Mouse (Mus musculus) hindbrain, postnatal 0 days (tissue): ENCODE data around the gene AL731706.2. TPM values are rescaled to one million over a fixed set of nuclear protein-coding genes. Genes with fewer than 3 reads are reported as not detected.

Source experiments
- ATAC-seq: fragments of 200-750 bp; cut with Nextera tagmentation; 2 replicates; pipeline ENCODE4 v1.8.0; 2017; ENCODE audit warnings: mild to moderate bottlenecking, moderate TSS enrichment, moderate library complexity
- DNase-seq: peaks from one replicate; pipeline ENCODE4 v3.0.0-alpha.2; 2015; ENCODE audit warnings: low spot score
- H3K27ac ChIP-seq: fragments of 300-500 bp; sonication (generic); 2 replicates; pipeline ENCODE4 v1.5.1; 2014; ENCODE audit warnings: mild to moderate bottlenecking
- H3K27me3 ChIP-seq: fragments of 300-500 bp; sonication (generic); 2 replicates; pipeline ENCODE4 v1.6.1; 2014; ENCODE audit warnings: low read length, mixed read lengths; ENCODE audit not compliant: insufficient read depth
- H3K36me3 ChIP-seq: fragments of 300-500 bp; sonication (generic); 2 replicates; pipeline ENCODE4 v1.6.1; 2014; ENCODE audit warnings: low read length, mixed read lengths; ENCODE audit not compliant: insufficient read depth
- H3K4me1 ChIP-seq: fragments of 300-500 bp; sonication (generic); 2 replicates; pipeline ENCODE4 v1.6.1; 2014; ENCODE audit warnings: antibody characterized with exemption, low read length, mixed read lengths; ENCODE audit not compliant: insufficient read depth
- H3K4me2 ChIP-seq: fragments of 300-500 bp; sonication (generic); 2 replicates; pipeline ENCODE4 v1.6.1; 2014; ENCODE audit warnings: low read depth, mild to moderate bottlenecking, low read length, moderate library complexity, mixed read lengths
- H3K4me3 ChIP-seq: fragments of 300-500 bp; sonication (generic); 2 replicates; pipeline ENCODE4 v1.5.1; 2014; ENCODE audit warnings: low read length
- H3K9ac ChIP-seq: fragments of 300-500 bp; sonication (generic); replicated peaks from 2 replicates; pipeline ENCODE4 v1.6.1; 2014; ENCODE audit warnings: mild to moderate bottlenecking, low read length, moderate library complexity, mixed read lengths
- H3K9me3 ChIP-seq: fragments of 300-500 bp; sonication (generic); 2 replicates; pipeline ENCODE4 v1.6.1; 2016; ENCODE audit warnings: low read length, mixed read lengths
- CTCF ChIP-seq: IDR thresholded peaks from 2 replicates; pipeline ENCODE4 v1.5.1; 2016; ENCODE audit warnings: antibody characterized with exemption, control low read depth, low read depth
- WGBS: fragments of 180-500 bp; shearing (Covaris S2); extraction: QIAGEN DNeasy Blood & Tissue Kit; methylation state at CpG from one replicate; pipeline ENCODE4 v1.1.7; 2014; 5-methylcytosine and 5-hydroxymethylcytosine counted together
- polyA plus RNA-seq: library from polyadenylated mRNA; unstranded; fragments of >200 nt; fragmentation: Nextera tagmentation; extraction: Ambion mirVana; gene quantifications from 2 replicates; pipeline ENCODE4 v1.2.1, GENCODE M21; 2015
- total RNA-seq: library from RNA; depleted of rRNA; stranded (reverse); fragments of >200 nt; gene quantifications from 2 replicates; pipeline ENCODE4 v1.2.3, GENCODE M21; 2014; rRNA removed

Gene AL731706.2
- total and polyA plus RNA-seq, 2 experiments from 2014 or later = 21.4 TPM; not detected in 1

DNA sequence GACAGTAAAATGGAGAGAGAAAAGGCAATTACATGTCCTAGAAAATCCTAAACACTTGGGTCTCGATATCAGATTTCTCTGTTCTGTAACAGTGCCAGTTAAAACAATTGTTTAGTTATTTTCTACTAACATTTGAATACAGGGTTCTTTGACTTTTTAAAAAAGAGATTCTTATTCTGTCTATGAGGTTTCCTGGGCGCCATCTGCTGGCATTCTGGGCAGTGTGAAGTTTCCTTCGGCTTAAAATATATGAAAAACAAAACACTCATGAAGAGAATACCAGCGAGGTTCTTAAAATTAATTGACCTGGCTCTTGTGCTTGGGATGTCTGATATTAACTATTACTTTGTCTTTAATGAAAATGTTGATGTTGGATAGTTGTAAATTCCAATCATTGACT, 1.4 kb upstream of the AL731706.2 start:
- Histone ChIP-seq H3K27me3 (no peaks in the 10 kb centered on the region), H3K9me3 (no peaks in the 10 kb centered on the region), H3K4me1 (no peaks in the 10 kb centered on the region), H3K4me2 (no peak overlapping the region), H3K36me3 (peaks cover 19% of the 10 kb centered on the region; the same call in 1 of the 2 replicates), H3K27ac (no peak overlapping the region), H3K9ac (no peak overlapping the region), H3K4me3 (no peak overlapping the region)
- WGBS = 53% methylated on average over 4 of the region's 4 CpGs
- peak; percentile 64 for TF ChIP-seq CTCF
- ATAC-seq = no peak
- peak; percentile 77 for DNase-seq

DNA sequence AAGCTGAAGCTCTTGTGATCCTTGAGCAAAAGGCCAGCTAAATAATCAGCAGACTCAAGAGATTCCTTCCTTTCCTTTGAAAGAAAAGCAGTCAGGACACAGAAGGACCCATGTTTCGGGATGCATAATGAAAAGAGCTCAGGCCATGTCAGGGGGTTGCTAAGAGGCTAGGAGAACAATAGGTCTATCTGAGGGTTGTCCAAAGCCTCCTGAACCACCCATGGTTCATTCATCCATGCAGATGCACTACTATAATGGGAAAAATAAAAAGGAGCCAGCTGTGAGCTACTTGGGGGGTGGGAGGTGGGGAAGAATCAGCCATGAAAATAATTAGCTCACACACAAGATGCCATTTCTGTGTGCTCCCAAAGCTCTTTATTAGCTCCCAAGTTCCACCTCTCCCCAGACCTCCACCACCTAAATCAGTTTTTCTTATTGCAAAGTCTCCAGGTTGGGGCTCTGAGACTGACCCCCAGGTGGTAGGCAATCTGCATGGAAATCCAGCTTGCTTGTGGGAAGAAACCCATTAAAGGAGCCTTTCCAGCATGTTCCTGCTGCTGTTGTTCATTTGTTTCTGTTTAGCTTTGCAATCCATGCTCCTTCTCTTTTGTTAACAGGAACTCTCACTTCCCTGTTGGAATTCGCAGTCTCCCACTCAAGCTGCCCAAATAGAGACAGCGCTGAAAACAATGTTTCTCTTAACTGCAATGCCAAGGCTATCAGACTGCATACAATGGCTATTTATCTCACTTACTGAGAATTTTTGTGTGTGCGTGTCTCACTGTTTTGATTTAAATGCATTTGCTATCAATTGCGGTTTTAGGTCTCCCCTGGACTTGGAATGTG, 30.7 kb downstream of the AL731706.2 start:
- no peaks in the 10 kb centered on the region for H3K9me3 ChIP-seq
- TF ChIP-seq CTCF = no peak
- peaks cover 12% of the 10 kb centered on the region for H3K4me1 ChIP-seq
- no peak overlapping the region for H3K4me2 ChIP-seq
- 22% methylated on average over 5 of the region's 5 CpGs for WGBS
- no peak overlapping the region for H3K4me3 ChIP-seq
- no peak for ATAC-seq
- H3K27me3 ChIP-seq = no peaks in the 10 kb centered on the region
- H3K27ac ChIP-seq = peak overlapping the region; percentile 49; the same call in 1 of the 2 replicates
- H3K9ac ChIP-seq = no peak overlapping the region
- no peaks in the 10 kb centered on the region for H3K36me3 ChIP-seq
- no peak for DNase-seq

DNA sequence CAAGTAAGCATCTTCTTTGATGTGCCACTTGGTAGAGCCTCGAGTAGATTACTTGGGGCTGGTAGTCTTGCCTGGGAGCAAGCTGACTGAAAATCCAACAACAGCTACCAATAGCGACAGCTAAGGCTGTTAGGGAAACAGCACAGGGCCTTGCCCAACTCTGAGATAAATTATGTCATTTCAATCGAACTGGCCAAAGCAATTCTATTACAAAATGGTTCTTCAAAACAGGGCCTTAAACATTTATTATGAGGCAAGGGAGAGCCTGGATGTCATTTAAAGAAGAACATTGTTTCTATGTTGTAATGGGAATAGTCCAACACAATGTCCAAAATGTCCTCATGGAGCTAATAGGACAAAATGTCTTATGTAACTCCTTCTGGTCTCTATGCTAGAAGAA, 35.1 kb downstream of the AL731706.2 start:
- Histone ChIP-seq H3K4me1 (peaks cover 12% of the 10 kb centered on the region), H3K36me3 (no peaks in the 10 kb centered on the region), H3K27me3 (no peaks in the 10 kb centered on the region), H3K9me3 (no peaks in the 10 kb centered on the region), H3K9ac (no peak overlapping the region), H3K4me3 (no peak overlapping the region), H3K27ac (no peak overlapping the region), H3K4me2 (no peak overlapping the region)
- WGBS = 75% methylated on average over 3 of the region's 3 CpGs
- TF ChIP-seq CTCF = no peak
- DNase-seq (no peak), ATAC-seq (no peak)

DNA sequence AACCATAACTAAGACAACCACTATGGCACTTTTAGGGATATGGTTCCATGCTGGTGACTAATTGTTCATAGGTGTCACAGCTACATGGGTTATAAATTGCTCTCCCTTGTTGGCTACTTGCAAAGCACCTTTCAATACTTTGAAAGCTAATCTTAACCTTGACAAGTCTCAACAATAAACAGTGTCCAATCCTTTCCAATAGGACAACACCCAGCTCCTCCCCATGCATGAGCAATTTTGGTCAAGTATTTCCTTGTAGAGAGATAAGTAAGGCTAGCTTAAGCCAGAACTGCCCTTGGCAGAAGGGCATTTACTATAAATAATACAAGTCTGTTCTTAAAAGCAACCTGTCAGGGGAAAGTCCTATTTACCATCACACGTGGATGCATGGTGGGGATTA, 47.5 kb downstream of the AL731706.2 start:
- ATAC-seq (no peak), DNase-seq (no peak)
- Histone ChIP-seq H3K27ac (no peak overlapping the region), H3K4me3 (no peak overlapping the region), H3K36me3 (no peaks in the 10 kb centered on the region), H3K9me3 (no peaks in the 10 kb centered on the region), H3K27me3 (no peaks in the 10 kb centered on the region), H3K4me1 (no peaks in the 10 kb centered on the region), H3K9ac (no peak overlapping the region), H3K4me2 (no peak overlapping the region)
- 50% methylated on average over 1 of the region's 1 CpGs for WGBS
- no peak for TF ChIP-seq CTCF

DNA sequence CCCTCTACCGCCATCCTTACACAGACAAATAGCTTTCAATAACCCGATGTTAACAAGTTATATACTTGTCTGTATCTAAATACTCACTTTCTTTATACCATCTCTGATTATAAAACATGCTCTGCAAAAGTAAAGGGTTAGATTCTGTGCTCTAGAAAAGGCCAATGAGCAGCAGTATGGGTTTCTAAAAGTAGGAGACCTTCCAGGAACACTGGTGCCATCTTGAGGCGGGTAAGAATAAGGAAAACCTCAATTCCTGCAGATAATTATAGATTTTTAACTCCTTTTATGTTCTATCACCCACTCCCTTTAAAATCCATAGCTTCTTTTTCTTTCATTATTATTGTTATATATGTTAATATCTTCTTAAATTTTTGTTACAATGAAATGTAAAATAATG, 49.6 kb downstream of the AL731706.2 start:
- Histone ChIP-seq H3K4me2 (no peak overlapping the region), H3K4me3 (no peak overlapping the region), H3K27ac (no peak overlapping the region), H3K27me3 (no peaks in the 10 kb centered on the region), H3K9me3 (no peaks in the 10 kb centered on the region), H3K36me3 (no peaks in the 10 kb centered on the region), H3K9ac (no peak overlapping the region), H3K4me1 (no peaks in the 10 kb centered on the region)
- WGBS = 70% methylated on average over 3 of the region's 3 CpGs
- ATAC-seq (no peak), DNase-seq (peak; percentile 49)
- TF ChIP-seq CTCF = peak; percentile 50

Other genes starting within 250 kb of the AL731706.2 start
- 227 and 265 TPM in 2 replicates for gene Snap25, start 172.2 kb downstream of the AL731706.2 start, total RNA-seq
- gene Snap25, start 172.2 kb downstream of the AL731706.2 start, polyA plus RNA-seq = 312 and 341 TPM in 2 replicates
- gene Slx4ip, start 5.5 kb upstream of the AL731706.2 start, total RNA-seq = 7.0 and 7.3 TPM in 2 replicates
- gene Slx4ip, start 5.5 kb upstream of the AL731706.2 start, polyA plus RNA-seq = 8.1 TPM in 2 replicates
- gene AL731706.1, start 5.7 kb upstream of the AL731706.2 start, total RNA-seq = 8.3 and 14.2 TPM in 2 replicates
- gene AL731706.1, start 5.7 kb upstream of the AL731706.2 start, polyA plus RNA-seq = 19.4 and 20.6 TPM in 2 replicates
- gene Mkks, start 5.7 kb upstream of the AL731706.2 start, total RNA-seq = 6.4 and 9.4 TPM in 2 replicates
- gene Mkks, start 5.7 kb upstream of the AL731706.2 start, polyA plus RNA-seq = 6.4 and 10.5 TPM in 2 replicates
- gene Jag1, start 231.0 kb upstream of the AL731706.2 start, total RNA-seq = 8.5 and 8.7 TPM in 2 replicates
- gene Jag1, start 231.0 kb upstream of the AL731706.2 start, polyA plus RNA-seq = 4.9 and 5.5 TPM in 2 replicates